Mouse (Mus musculus) ES-E14 (cell line): ENCODE measurements at regions not wholly inside any gene's neighbourhood (a gene's known extent, or its start where the extent isn't known, plus 50 kb on each side); places are given as distances from the start of the nearest gene placed in this dataset.
"Not testable (repeated sequence)": the region's sequence is repeated elsewhere in the genome, so short reads cannot be mapped to it uniquely, and the experiment has no call there.

Source experiments
- DNase-seq: peaks from one replicate; pipeline ENCODE4 v3.0.0-alpha.2; 2013; ENCODE audit warnings: low read depth, low spot score
- H3K27ac ChIP-seq: 2 replicates; pipeline ENCODE4 v1.5.1; 2012; ENCODE audit warnings: low read depth, mild to moderate bottlenecking, low read length, moderate library complexity, mixed read lengths; ENCODE audit not compliant: poor library complexity, insufficient read depth, severe bottlenecking
- H3K36me3 ChIP-seq: 2 replicates; pipeline ENCODE4 v1.6.1; 2012; ENCODE audit warnings: mild to moderate bottlenecking, low read length, moderate library complexity, mixed read lengths; ENCODE audit not compliant: control insufficient read depth, poor library complexity, insufficient read depth, severe bottlenecking
- H3K4me1 ChIP-seq, 2 experiments: fragments of 150-350 bp in 1 of 2; sonication (generic) in 1 of 2; 2 replicates each; pipeline ENCODE4 v1.6.1; 2012; ENCODE audit warnings: low read length in 2 of 2, mild to moderate bottlenecking in 1 of 2, mixed read lengths in 1 of 2; ENCODE audit not compliant: control insufficient read depth in 2 of 2, insufficient read depth in 2 of 2, poor library complexity in 1 of 2
- H3K4me3 ChIP-seq, 2 experiments: fragments of 150-350 bp in 1 of 2; sonication (generic) in 1 of 2; 2 replicates each; pipeline ENCODE4 v1.5.1; 2012; ENCODE audit warnings: low read length in 2 of 2, low read depth in 1 of 2, mild to moderate bottlenecking in 1 of 2, mixed read lengths in 1 of 2; ENCODE audit not compliant: insufficient read depth in 1 of 2, poor library complexity in 1 of 2, severe bottlenecking in 1 of 2
- H3K9ac ChIP-seq: 2 replicates; pipeline ENCODE4 v1.6.1; 2012; ENCODE audit warnings: low read depth, mild to moderate bottlenecking, low read length, mixed read lengths; ENCODE audit not compliant: poor library complexity, insufficient read depth, severe bottlenecking
- H3K9me3 ChIP-seq: fragments of 150-350 bp; sonication (generic); 2 replicates; pipeline ENCODE4 v1.6.1; 2012; ENCODE audit warnings: low read depth, mild to moderate bottlenecking, low read length; ENCODE audit not compliant: control insufficient read depth, insufficient read depth
- CHD2 ChIP-seq: IDR thresholded peaks from 2 replicates; pipeline ENCODE4 v1.6.1; 2014; ENCODE audit warnings: mild to moderate bottlenecking, low read depth, low read length, inconsistent platforms
- HCFC1 ChIP-seq: IDR thresholded peaks from 2 replicates; pipeline ENCODE4 v1.6.1; 2012; ENCODE audit warnings: low read length, inconsistent platforms, borderline replicate concordance; ENCODE audit not compliant: insufficient read depth
- MAFK ChIP-seq: IDR thresholded peaks from 2 replicates; pipeline ENCODE4 v1.6.1; 2014; ENCODE audit warnings: mild to moderate bottlenecking, low read depth, low read length, inconsistent platforms; ENCODE audit not compliant: insufficient read depth
- ZC3H11A ChIP-seq: IDR thresholded peaks from 2 replicates; pipeline ENCODE4 v1.6.1; 2012; ENCODE audit warnings: low read depth, mild to moderate bottlenecking, inconsistent platforms, low read length, borderline replicate concordance
- ZNF384 ChIP-seq: IDR thresholded peaks from 2 replicates; pipeline ENCODE4 v1.6.1; 2012; ENCODE audit warnings: low read depth, low read length, inconsistent platforms
- in situ Hi-C, 2 experiments: fragments of 600-800 bp; cut with MboI; formaldehyde crosslinking; loops; one replicate each; pipeline ENCODE4 v1.15.1; 2025; ENCODE audit warnings: low sequenced_read_pairs in 2 of 2, inconsistent platforms in 1 of 2; ENCODE audit not compliant: unreplicated experiment in 2 of 2

- H3K9ac ChIP-seq = no peak overlapping the region
- H3K36me3 ChIP-seq = no peaks in the 10 kb centered on the region
- TF ChIP-seq MAFK (no peak), HCFC1 (no peak), ZC3H11A (no peak), CHD2 (no peak), ZNF384 (no peak)
- in situ Hi-C loops = loop anchor here in 1 of 2 experiments (10.0 kb wide), 1 partner anchor 383 kb away; no protein-coding TSS in a partner anchor
- H3K4me3 ChIP-seq = no peak overlapping the region
- DNase-seq = no peak
- H3K27ac ChIP-seq = no peak overlapping the region
- H3K4me1 ChIP-seq = no peaks in the 10 kb centered on the region
- no peaks in the 10 kb centered on the region for H3K9me3 ChIP-seq
These were observed 151.9 kb upstream of the Dmrta1 start for GRCm38 (mm10) chr4:89527326-89527725.

- not testable (repeated sequence) for H3K27ac ChIP-seq, H3K4me3 ChIP-seq, H3K9ac ChIP-seq, H3K4me1 ChIP-seq, H3K9me3 ChIP-seq, DNase-seq, H3K36me3 ChIP-seq
- in situ Hi-C loops = loop anchor here in 1 of 2 experiments (10.0 kb wide), 1 partner anchor 381 kb away; no protein-coding TSS in a partner anchor
These were observed 153.7 kb upstream of the Dmrta1 start for GRCm38 (mm10) chr4:89525525-89525924.

DNA sequence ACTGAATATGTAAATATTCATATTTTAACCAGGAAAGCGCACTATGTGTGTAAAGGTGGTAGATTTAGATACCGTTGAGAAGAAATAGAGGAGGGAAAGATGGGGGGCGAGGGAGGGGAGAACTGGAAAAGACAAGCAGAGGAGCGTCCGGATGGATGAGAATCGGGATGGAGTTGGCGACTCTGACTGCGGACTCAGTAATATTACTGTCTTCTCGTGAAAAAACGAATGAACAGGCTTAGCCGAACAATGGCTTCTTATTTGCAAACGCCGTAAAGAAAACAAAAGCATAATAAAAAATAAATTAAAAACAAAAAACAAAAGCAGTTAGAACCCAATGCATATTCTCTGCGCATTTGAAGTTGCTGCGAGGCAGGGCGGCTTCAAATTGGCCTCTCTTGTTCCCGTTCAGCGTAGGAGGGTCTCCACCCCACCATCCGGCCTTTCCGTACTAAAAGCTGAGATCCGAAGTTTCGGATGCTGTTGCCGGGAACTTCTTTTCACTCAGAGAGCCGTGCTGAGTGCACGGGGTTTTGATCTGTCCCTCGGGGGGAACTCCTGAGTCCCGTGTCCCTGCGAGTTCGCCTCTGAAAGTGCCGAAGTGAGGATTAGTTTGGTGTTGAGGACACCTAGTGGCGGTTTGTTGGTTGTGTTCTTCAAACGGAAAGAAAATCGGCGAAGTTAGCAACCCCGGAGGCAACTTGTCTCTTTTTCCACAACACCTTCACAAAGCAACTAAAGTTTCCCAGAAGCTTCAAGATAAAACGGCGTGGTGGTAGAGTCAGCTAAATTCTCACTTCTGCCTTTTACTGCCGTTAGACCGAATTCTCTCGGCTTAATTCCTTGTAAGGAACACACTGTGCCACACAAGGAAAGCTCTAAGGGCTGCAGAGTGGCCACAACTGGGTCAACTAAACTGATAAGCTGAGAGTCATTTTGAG lies 154.7 kb upstream of the Dmrta1 start:
- Histone ChIP-seq H3K9me3 (no peaks in the 10 kb centered on the region), H3K27ac (no peak overlapping the region), H3K4me3 (peak overlapping the region; percentile 55 to 67), H3K36me3 (no peaks in the 10 kb centered on the region), H3K4me1 (no peaks in the 10 kb centered on the region), H3K9ac (peak overlapping the region; percentile 30; the same call in 1 of the 2 replicates)
- in situ Hi-C loops = loop anchor here (10.0 to 25.0 kb wide), 2 partner anchors 380 to 387 kb away; partner anchors contain the start of gene Mtap (in 1 of the 2)
- no peak for TF ChIP-seq HCFC1
- TF ChIP-seq ZC3H11A = peak; percentile 75; the same call in 1 of the 2 replicates
- peak; percentile 69 for DNase-seq

DNA sequence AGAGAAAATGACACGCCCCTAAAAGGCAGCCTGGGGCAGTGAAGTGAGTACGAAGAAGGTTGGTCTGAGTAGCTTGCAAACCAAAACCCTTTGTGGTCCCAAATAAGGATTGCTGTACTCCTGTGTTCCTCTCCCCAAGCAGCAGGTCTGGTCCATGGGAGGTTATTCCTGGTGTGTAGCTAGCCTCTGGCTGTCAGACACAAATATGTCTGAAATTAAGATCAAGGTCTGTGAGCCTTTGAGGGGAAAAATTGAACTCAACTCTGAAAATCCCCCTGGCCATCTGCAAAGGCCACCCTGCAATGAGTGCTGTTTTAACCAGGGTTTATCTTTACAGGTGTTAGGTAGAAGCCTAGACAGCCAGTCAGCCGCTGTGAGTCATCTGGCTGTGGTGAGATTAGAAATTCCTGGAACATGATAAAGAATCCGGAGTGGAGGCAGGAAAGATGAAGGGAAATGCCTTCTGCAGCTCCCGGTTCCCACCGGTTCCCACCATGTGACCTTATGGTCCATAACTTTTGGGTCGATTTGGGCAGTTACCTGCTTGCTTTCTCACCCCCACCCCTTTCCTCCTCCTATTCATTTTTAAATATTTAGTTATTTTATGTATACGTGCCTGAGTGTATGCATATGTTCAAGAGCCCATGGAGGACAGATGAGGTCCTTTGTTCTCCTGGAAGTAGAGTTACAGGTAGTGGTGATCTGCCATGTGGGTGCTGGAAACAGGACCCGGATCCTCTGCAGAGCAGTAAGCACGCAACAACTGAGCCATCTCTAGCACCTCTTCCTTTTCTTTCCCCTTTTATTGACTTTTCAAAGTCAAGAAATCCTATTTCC lies 155.6 kb upstream of the Dmrta1 start:
- Histone ChIP-seq H3K36me3 (no peaks in the 10 kb centered on the region), H3K4me3 (no peak overlapping the region), H3K27ac (no peak overlapping the region), H3K9me3 (no peaks in the 10 kb centered on the region), H3K4me1 (no peaks in the 10 kb centered on the region; a peak in 1 of 4 replicates), H3K9ac (no peak overlapping the region)
- DNase-seq = no peak
- TF ChIP-seq ZNF384 (no peak), CHD2 (no peak), MAFK (no peak), HCFC1 (no peak), ZC3H11A (no peak)
- in situ Hi-C loops = loop anchor here (10.0 to 25.0 kb wide), 2 partner anchors 379 to 386 kb away; partner anchors contain the start of gene Mtap (in 1 of the 2)
